Mouse (Mus musculus): ENCODE measurements around the gene Dnajc28. TPM values are rescaled to one million over a fixed set of nuclear protein-coding genes. Genes with fewer than 3 reads are reported as not detected.

Dnajc28 gene
- polyA plus RNA-seq (2015; fragmentation: Nextera tagmentation; extraction: Ambion mirVana) = 1.7 and 2.1 TPM in 2 replicates

DNA sequence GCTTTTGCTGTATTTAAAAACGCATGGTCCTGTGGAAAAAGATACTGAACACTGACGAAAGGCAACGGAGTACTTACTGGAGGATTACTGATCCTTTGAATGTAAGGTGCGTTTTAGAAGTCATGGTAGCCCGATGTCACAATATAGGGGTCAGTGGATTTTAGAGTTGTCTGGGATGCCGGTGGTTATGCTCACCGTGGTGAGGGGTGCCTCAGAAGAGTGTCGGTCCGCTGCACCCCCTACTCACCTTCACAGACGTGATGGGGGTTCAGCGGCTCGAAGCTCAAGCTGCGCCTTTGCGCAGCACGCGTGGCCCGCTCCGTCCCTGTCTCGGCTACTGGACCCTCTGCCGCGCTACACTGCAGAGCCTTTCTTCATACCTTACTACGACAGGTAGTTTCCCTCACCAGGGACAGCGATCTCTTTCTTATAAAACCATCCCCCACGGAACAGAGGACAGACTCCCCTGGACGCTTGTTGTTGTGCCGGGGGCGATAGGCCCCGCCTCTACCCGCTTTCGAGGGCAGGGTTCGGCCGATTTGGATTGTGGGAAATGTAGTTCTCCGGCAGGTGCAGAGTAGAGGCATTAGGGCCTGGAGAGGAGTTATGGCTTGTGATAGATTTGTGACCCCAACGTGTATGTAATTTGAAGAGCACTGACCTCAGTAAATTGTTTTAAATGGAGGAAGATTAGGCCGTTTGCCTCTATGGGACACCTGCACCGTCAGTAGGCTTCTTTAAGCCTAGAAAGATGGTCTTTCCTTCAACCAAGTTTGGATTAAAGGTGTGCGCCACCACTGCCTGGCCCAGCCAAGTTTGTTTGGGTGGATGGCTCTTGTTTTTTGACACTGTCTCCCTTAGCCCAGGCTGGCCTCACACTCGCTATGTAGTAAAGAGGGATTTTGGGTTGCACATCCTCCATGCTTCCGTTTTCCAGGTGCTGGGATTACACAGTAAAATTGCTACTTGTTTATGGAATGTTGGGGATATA is at the start of gene Dnajc28:
TSS of gene Dnajc28 (minus strand) at position 516 of the 991 bp plus-strand sequence.
- 10% methylated on average over 39 of the region's 39 CpGs for WGBS (ENCODE audit: insufficient replicate concordance)
- H3K9ac ChIP-seq = peak within 1 kb of the TSS; percentile 74

GRCm38 (mm10) chr16:91663795-91664194 is 45.0 kb upstream of the Dnajc28 start:
- H3K4me2 ChIP-seq = no peak overlapping the region
- H3K4me3 ChIP-seq (replicated peaks) = no peak overlapping the region
- no peak overlapping the region for H3K9ac ChIP-seq
- H3K36me3 ChIP-seq (replicated peaks) = peaks cover 94% of the 10 kb centered on the region
- no peak for ATAC-seq (ENCODE audit: insufficient read depth)
- H3K9me3 ChIP-seq (replicated peaks) = no peaks in the 10 kb centered on the region
- H3K27me3 ChIP-seq = no peaks in the 10 kb centered on the region
- WGBS (ENCODE audit: insufficient replicate concordance) = 92% methylated on average over 3 of the region's 3 CpGs
- no peaks in the 10 kb centered on the region for H3K4me1 ChIP-seq (replicated peaks)
- H3K27ac ChIP-seq (replicated peaks) = no peak overlapping the region

More for the DNA sequence above, at the start of gene Dnajc28:
- Histone ChIP-seq H3K27ac (replicated peaks) (peak within 1 kb of the TSS; percentile 64), H3K4me2 (peak within 1 kb of the TSS; percentile 85), H3K4me1 (replicated peaks) (peaks cover 8% of the 10 kb centered on the region), H3K27me3 (peaks cover 4% of the 10 kb centered on the region; the same call in 1 of the 2 replicates), H3K36me3 (replicated peaks) (peaks cover 42% of the 10 kb centered on the region), H3K9me3 (replicated peaks) (no peaks in the 10 kb centered on the region), H3K4me3 (replicated peaks) (peak within 1 kb of the TSS; percentile 72)
- peak; percentile 88 for ATAC-seq (ENCODE audit: insufficient read depth)

DNA sequence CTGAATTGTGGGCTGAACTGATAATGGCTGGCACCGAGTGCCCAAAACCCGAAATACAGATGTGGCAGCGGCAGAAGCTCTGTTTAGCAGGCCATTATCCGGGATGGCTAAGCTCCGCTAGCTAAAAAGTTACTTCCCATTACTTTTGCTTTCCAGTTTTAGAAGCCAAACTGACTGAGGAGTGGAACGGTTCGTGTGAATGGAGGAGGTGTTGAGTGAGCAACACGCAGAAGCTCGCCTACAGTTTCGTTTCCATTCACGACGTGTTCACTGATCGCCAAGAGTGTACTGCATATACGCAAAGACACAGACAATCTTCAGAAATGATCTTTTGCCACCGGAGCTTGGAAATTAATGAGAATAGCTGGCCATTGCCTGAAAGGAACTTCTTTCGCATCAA is 43.5 kb upstream of the Dnajc28 start:
- peaks cover 97% of the 10 kb centered on the region for H3K36me3 ChIP-seq (replicated peaks)
- no peak overlapping the region for H3K4me3 ChIP-seq (replicated peaks)
- no peak overlapping the region for H3K9ac ChIP-seq
- no peaks in the 10 kb centered on the region for H3K27me3 ChIP-seq
- ATAC-seq (ENCODE audit: insufficient read depth) = no peak
- H3K27ac ChIP-seq (replicated peaks) = no peak overlapping the region
- no peaks in the 10 kb centered on the region for H3K4me1 ChIP-seq (replicated peaks)
- no peaks in the 10 kb centered on the region for H3K9me3 ChIP-seq (replicated peaks)
- WGBS (ENCODE audit: insufficient replicate concordance) = 93% methylated on average over 16 of the region's 16 CpGs
- no peak overlapping the region for H3K4me2 ChIP-seq

DNA sequence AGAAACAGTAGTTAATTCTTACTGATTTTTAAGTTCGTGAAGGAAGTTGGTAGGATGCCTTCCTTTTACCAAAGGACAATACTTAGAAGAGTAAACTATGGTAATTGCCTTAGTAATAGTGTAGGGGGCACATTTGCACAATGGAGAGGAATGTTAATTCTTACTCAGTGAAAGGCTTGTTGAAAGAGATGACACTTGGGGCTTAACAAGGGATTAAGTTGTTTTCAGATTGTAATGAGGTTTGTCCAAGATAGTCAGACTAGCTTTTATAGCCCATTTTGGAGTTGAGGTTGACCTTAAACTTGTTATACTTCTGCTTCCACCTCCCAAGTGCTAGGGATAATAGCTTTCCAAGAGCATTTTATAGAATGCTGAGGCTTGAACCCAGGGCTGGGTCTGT is 42.6 kb upstream of the Dnajc28 start:
- WGBS (ENCODE audit: insufficient replicate concordance) = 84% methylated on average over 1 of the region's 1 CpGs
- ATAC-seq (ENCODE audit: insufficient read depth) = no peak
- no peak overlapping the region for H3K4me3 ChIP-seq (replicated peaks)

DNA sequence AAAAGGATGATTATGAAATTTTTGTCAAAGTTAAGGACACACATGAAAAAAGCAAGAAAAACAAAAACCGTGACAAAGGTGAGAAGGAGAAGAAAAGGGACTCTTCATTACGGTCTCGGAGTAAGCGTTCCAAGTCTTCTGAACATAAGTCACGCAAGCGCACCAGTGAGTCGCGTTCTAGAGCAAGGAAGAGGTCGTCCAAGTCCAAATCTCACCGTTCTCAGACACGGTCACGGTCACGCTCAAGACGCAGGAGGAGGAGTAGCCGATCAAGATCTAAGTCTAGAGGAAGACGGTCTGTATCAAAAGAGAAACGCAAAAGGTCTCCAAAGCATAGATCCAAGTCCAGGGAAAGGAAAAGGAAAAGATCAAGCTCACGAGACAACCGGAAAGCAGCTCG is 41.0 kb upstream of the Dnajc28 start:
- Histone ChIP-seq H3K4me2 (no peak overlapping the region), H3K27me3 (no peaks in the 10 kb centered on the region), H3K9me3 (replicated peaks) (no peaks in the 10 kb centered on the region), H3K36me3 (replicated peaks) (peaks cover 97% of the 10 kb centered on the region), H3K9ac (no peak overlapping the region), H3K4me1 (replicated peaks) (no peaks in the 10 kb centered on the region), H3K4me3 (replicated peaks) (no peak overlapping the region), H3K27ac (replicated peaks) (no peak overlapping the region)
- no peak for ATAC-seq (ENCODE audit: insufficient read depth)
- whole genome bisulfite sequencing (ENCODE audit: insufficient replicate concordance) = 94% methylated on average over 20 of the region's 20 CpGs

More for the DNA sequence above, 42.6 kb upstream of the Dnajc28 start:
- H3K27ac ChIP-seq (replicated peaks) = no peak overlapping the region
- no peaks in the 10 kb centered on the region for H3K4me1 ChIP-seq (replicated peaks)
- H3K9me3 ChIP-seq (replicated peaks) = no peaks in the 10 kb centered on the region
- no peak overlapping the region for H3K9ac ChIP-seq
- no peak overlapping the region for H3K4me2 ChIP-seq
- H3K27me3 ChIP-seq = no peaks in the 10 kb centered on the region
- H3K36me3 ChIP-seq (replicated peaks) = peaks cover 97% of the 10 kb centered on the region

DNA sequence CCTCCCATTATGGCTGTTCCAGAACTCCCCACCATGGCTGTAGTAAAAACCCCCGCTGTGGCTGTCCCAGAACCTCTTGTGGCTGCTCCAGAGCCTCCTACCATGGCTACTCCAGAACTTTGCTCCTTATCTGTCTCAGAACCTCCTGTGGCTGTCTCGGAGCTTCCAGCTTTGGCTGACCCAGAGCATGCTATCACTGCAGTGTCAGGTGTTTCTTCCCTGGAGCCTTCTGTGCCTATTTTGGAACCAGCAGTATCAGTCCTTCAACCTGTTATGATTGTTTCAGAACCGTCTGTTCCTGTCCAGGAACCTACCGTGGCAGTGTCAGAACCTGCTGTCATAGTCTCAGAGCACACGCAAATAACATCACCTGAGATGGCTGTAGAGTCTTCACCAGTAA is 39.6 kb upstream of the Dnajc28 start:
- no peaks in the 10 kb centered on the region for H3K9me3 ChIP-seq (replicated peaks)
- 0 out of 2 replicates have a peak, but pooled peaks have one; percentile 11 for ATAC-seq (ENCODE audit: insufficient read depth)
- no peak overlapping the region for H3K4me2 ChIP-seq
- no peaks in the 10 kb centered on the region for H3K27me3 ChIP-seq
- WGBS (ENCODE audit: insufficient replicate concordance) = 95% methylated on average over 5 of the region's 5 CpGs
- no peak overlapping the region for H3K4me3 ChIP-seq (replicated peaks)
- H3K4me1 ChIP-seq (replicated peaks) = 0 out of 2 replicates have a peak, but pooled peaks cover under 1% of the 10 kb centered on the region
- H3K9ac ChIP-seq = no peak overlapping the region
- H3K36me3 ChIP-seq (replicated peaks) = peaks cover 96% of the 10 kb centered on the region
- H3K27ac ChIP-seq (replicated peaks) = no peak overlapping the region

- H3K36me3 ChIP-seq (replicated peaks) = peaks cover 92% of the 10 kb centered on the region
- no peak overlapping the region for H3K4me3 ChIP-seq (replicated peaks)
- ATAC-seq (ENCODE audit: insufficient read depth) = peak; percentile 19; the same call in 1 of the 2 replicates
- H3K9ac ChIP-seq = no peak overlapping the region
- H3K9me3 ChIP-seq (replicated peaks) = no peaks in the 10 kb centered on the region
- WGBS (ENCODE audit: insufficient replicate concordance) = 96% methylated on average over 17 of the region's 17 CpGs
- no peaks in the 10 kb centered on the region for H3K27me3 ChIP-seq
- H3K4me2 ChIP-seq = no peak overlapping the region
- peaks cover 6% of the 10 kb centered on the region; the same call in 1 of the 2 replicates for H3K4me1 ChIP-seq (replicated peaks)
- H3K27ac ChIP-seq (replicated peaks) = no peak overlapping the region
Observed at GRCm38 (mm10) chr16:91657285-91657684, 38.5 kb upstream of the Dnajc28 start.

DNA sequence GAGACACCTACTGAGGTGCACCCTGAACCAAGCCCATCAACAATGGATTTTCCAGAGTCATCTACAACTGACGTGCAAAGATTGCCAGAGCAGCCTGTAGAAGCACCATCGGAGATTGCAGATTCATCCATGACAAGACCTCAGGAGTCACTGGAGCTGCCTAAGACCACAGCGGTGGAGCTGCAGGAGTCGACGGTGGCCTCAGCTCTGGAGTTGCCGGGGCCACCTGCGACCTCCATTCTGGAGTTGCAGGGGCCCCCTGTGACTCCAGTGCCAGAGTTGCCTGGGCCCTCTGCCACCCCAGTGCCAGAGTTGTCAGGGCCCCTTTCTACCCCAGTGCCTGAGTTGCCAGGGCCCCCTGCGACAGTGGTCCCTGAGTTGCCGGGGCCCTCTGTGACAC is 36.5 kb upstream of the Dnajc28 start:
- no peaks in the 10 kb centered on the region for H3K9me3 ChIP-seq (replicated peaks)
- 93% methylated on average over 9 of the region's 9 CpGs for WGBS (ENCODE audit: insufficient replicate concordance)

DNA sequence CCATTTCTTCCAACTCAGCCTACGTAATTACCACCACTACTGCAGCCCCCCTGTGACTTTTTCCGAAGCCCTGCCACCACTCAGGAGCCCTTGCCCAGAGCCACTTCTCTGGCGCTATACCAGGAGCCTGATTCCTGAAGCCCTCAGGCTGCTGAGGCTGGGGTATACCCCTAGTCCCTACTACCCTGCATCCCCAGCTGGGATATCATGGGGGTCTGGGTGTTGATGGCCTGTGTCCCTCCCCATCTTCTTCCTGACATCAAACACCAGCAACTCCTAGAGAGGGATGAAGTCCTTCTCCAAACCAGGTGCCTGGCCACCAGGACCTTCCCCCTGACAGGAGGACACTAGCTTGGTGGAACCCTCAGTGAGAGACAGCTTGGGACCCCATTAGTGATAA is 33.4 kb upstream of the Dnajc28 start:
- Histone ChIP-seq H3K27me3 (no peaks in the 10 kb centered on the region), H3K36me3 (replicated peaks) (peaks cover 57% of the 10 kb centered on the region), H3K9me3 (replicated peaks) (no peaks in the 10 kb centered on the region), H3K4me2 (no peak overlapping the region), H3K4me1 (replicated peaks) (peaks cover 24% of the 10 kb centered on the region), H3K9ac (no peak overlapping the region), H3K27ac (replicated peaks) (no peak overlapping the region), H3K4me3 (replicated peaks) (no peak overlapping the region)
- ATAC-seq (ENCODE audit: insufficient read depth) = no peak
- 87% methylated on average over 3 of the region's 3 CpGs for WGBS (ENCODE audit: insufficient replicate concordance)

More for the DNA sequence above, 36.5 kb upstream of the Dnajc28 start:
- Histone ChIP-seq H3K4me1 (replicated peaks) (peaks cover 14% of the 10 kb centered on the region), H3K27me3 (no peaks in the 10 kb centered on the region), H3K9ac (no peak overlapping the region), H3K36me3 (replicated peaks) (peaks cover 88% of the 10 kb centered on the region), H3K4me3 (replicated peaks) (no peak overlapping the region), H3K4me2 (no peak overlapping the region), H3K27ac (replicated peaks) (no peak overlapping the region)
- ATAC-seq (ENCODE audit: insufficient read depth) = no peak

DNA sequence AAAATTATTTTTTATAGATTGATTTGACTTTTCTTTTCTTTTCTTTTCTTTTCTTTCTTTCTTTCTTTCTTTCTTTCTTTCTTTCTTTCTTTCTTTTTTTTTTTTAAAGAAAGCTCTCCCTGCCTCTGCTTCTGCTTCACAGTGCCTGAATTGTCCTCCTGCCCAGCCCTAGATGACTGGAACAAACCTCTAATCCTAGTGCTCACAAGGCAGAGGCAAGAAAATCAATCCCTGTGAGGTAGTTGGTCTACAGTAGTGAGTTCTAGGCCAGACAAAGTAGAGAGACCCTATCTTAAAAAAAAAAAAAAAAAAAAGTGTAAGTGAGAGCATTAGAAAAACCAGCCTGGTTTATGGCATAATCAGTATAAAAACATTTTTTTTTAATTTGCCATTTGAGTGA is 31.0 kb upstream of the Dnajc28 start:
- H3K27ac ChIP-seq (replicated peaks) = no peak overlapping the region
- H3K9ac ChIP-seq = no peak overlapping the region
- no peaks in the 10 kb centered on the region for H3K27me3 ChIP-seq
- H3K36me3 ChIP-seq (replicated peaks) = peaks cover 33% of the 10 kb centered on the region
- peak overlapping the region; percentile 41 for H3K4me2 ChIP-seq
- ATAC-seq (ENCODE audit: insufficient read depth) = no peak
- H3K9me3 ChIP-seq (replicated peaks) = no peaks in the 10 kb centered on the region
- peaks cover 36% of the 10 kb centered on the region for H3K4me1 ChIP-seq (replicated peaks)
- H3K4me3 ChIP-seq (replicated peaks) = no peak overlapping the region

DNA sequence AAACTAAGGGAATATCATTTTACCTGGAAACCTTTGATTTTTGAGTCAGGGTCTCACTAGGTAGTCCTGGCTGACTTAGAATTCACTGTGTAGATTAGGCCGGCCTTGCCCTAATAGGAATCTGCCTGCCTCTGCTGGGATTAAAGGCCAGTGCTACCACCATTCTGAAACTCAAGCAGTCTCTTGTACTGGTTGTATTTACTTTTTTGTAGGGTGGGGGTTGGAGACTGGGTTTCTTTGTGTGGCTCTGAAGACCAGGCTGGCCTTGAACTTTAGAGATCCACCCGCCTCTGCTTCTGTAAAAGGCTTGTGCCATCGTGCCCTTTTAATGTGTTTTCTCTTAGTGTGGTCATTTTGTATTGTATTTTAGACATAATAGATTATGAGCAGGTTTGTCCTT is 30.4 kb upstream of the Dnajc28 start:
- 35% methylated on average over 3 of the region's 3 CpGs for WGBS (ENCODE audit: insufficient replicate concordance)
- Histone ChIP-seq H3K4me3 (replicated peaks) (peak overlapping the region; percentile 83), H3K9ac (peak overlapping the region; percentile 49), H3K4me1 (replicated peaks) (peaks cover 41% of the 10 kb centered on the region), H3K4me2 (peak overlapping the region; percentile 71), H3K27ac (replicated peaks) (peak overlapping the region; percentile 7; the same call in 1 of the 2 replicates), H3K36me3 (replicated peaks) (peaks cover 28% of the 10 kb centered on the region), H3K9me3 (replicated peaks) (no peaks in the 10 kb centered on the region), H3K27me3 (no peaks in the 10 kb centered on the region)
- no peak for ATAC-seq (ENCODE audit: insufficient read depth)

Data from liver, embryonic 15.5 days (tissue).